Mouse (Mus musculus): ENCODE results near the gene Pold3.

DNA sequence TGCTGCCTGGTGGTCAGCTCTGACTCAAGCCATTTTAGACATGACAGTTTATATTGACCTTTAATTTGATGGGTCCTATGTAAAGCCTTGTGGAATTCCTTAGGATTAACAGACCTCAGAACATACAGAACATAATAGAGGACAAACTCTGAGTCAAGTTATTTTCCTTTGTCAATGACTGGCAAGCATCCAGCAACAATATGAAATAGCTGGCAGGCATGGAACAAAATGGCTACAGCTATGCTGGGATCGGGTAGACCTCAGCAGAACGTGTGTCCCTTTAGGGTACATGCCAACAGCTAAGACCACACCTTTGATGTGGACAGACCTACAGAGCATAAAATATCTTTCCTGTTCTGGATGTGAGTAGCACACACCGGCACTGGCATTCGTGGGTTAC is 42.1 kb upstream of the Pold3 start:
- no peak for TF ChIP-seq CTCF (IDR thresholded peaks at IDR 0.05; ENCODE audit: low read depth, low read length)
- no peak for TF ChIP-seq POLR2A (IDR thresholded peaks at IDR 0.05; ENCODE audit: borderline replicate concordance, low read depth, low read length)
